Mouse (Mus musculus) stomach, postnatal 0 days (tissue): ENCODE results near the gene Cenpp.

Experiments used
- CTCF ChIP-seq: IDR thresholded peaks from 2 replicates; pipeline ENCODE4 v1.5.1; 2016; ENCODE audit warnings: antibody characterized with exemption, low read depth, mild to moderate bottlenecking, moderate library complexity
- EP300 ChIP-seq: optimal IDR thresholded peaks from 2 replicates; pipeline ENCODE3; 2016; ENCODE audit warnings: antibody characterized with exemption

- no peak for TF ChIP-seq CTCF
- no peak for TF ChIP-seq EP300
Observed at GRCm38 (mm10) chr13:49461458-49462132, 191.0 kb downstream of the Cenpp start.
